Mouse (Mus musculus) heart, postnatal 0 days (tissue): Measurements from ENCODE around the gene Pla2g12b.

Experiments
- CTCF ChIP-seq: IDR thresholded peaks from 2 replicates; pipeline ENCODE4 v1.5.1; 2016; ENCODE audit warnings: antibody characterized with exemption, control low read depth, low read depth
- EP300 ChIP-seq: IDR thresholded peaks from 2 replicates; pipeline ENCODE4 v1.6.1; 2016; ENCODE audit warnings: antibody characterized with exemption, low read depth

DNA sequence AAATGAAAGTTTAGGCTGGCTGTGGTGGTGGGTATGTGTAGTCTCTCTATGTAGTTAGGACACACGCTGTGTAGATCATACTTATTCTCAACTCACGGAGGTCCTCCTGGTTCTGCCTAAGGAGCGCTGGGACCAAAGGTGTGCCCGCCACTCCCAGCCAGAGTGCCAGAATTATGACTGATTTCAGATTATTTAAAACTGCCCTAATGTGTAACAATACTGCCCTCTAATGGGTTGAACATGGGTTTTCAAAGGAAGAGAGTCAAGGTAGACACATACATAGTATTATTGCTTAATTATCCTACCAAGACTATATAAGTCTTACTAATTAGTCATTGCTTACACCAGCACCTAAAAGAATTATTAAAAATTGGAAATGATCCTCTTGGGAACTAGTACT is 44.7 kb upstream of the Pla2g12b start:
- TF ChIP-seq CTCF (peak; percentile 51), EP300 (no peak)
